16 mouse cellular contexts compared by ENCODE assay signal in genomic region chr5:133267356-133267755, GRCm38 (mm10).
DNase-seq lines count a peak whose midpoint lies in the region; ATAC-seq and TF ChIP-seq lines count a peak whose summit lies in the region.
"Had no signal": no experiment of that assay in that cellular context is flagged by ENCODE, and none has a peak within 500 bp of the region (broad histone marks: within the 10 kb centered on the region; RNA-seq: fewer than 3 reads in every experiment).

No protein-coding gene starts in this region.

- intact Hi-C loops in left cerebral cortex, adult 2 months (cut with DNase I) = no loop called here

- TF ChIP-seq CTCF in left cerebral cortex, adult 2 months (IDR thresholded peaks at IDR 0.05) = no peak

- no peak overlapping the region for H3K4me3 ChIP-seq in left cerebral cortex, adult 2 months
- H3K4me3 ChIP-seq: embryonic facial prominence, embryonic 13.5 days; hindbrain, embryonic 12.5 days; intestine, embryonic 15.5 days; kidney, embryonic 15.5 days; layer of hippocampus, adult 2 months; limb, embryonic 12.5 days; liver, embryonic 15.5 days; midbrain, embryonic 10.5 days had no signal

- peak; percentile 99 for ATAC-seq in frontal cortex, adult (ENCODE audit: low TSS enrichment)
- ATAC-seq: intestine, embryonic 15.5 days had no signal

- no peak overlapping the region; the same call in 1 of the 2 replicates for H3K27ac ChIP-seq in left cerebral cortex, adult 2 months
- H3K27ac ChIP-seq: embryonic facial prominence, embryonic 13.5 days; hindbrain, embryonic 12.5 days; intestine, embryonic 15.5 days; kidney, embryonic 15.5 days; layer of hippocampus, adult 2 months; limb, embryonic 12.5 days; liver, embryonic 15.5 days; midbrain, embryonic 10.5 days had no signal

- no peak for DNase-seq in frontal cortex, postnatal 14 days (ENCODE audit: low spot score in 2 of 2)
- peak; percentile 13 for DNase-seq in right cerebral cortex, postnatal 25 days
- no peak for DNase-seq in right cerebral cortex, postnatal 14 days
- DNase-seq in left cerebral cortex, adult 2 months (ENCODE audit: extremely low spot score in 1 of 2, low spot score in 2 of 2) = peak; percentile 13 to 16
- DNase-seq in gastrocnemius, adult 18-20 months (ENCODE audit: low spot score) = no peak
- DNase-seq in MN1 (ENCODE audit: low spot score) = no peak
- DNase-seq: thymus, adult 2 months had no signal

Comparison
In these comparisons a context has a peak if more than half of its experiments do, and no peak if none do; other contexts are left out.
1. DNase-seq: peak in right cerebral cortex, postnatal 25 days (single experiment) and left cerebral cortex, adult 2 months (2 of 2); none in frontal cortex, postnatal 14 days (0 of 2), right cerebral cortex, postnatal 14 days (single experiment), gastrocnemius, adult 18-20 months (single experiment) and MN1 (single experiment).